Mouse (Mus musculus): Measurements from ENCODE around the gene Tm9sf3. TPM values are rescaled to one million over a fixed set of nuclear protein-coding genes. Genes with fewer than 3 reads are reported as not detected.
"Not testable (repeated sequence)": the region's sequence is repeated elsewhere in the genome, so short reads cannot be mapped to it uniquely, and the experiment has no call there.

Gene Tm9sf3
- 107 and 119 TPM in 2 replicates for polyA plus RNA-seq (2016; fragmentation: Nextera tagmentation; extraction: Ambion mirVana)

DNA sequence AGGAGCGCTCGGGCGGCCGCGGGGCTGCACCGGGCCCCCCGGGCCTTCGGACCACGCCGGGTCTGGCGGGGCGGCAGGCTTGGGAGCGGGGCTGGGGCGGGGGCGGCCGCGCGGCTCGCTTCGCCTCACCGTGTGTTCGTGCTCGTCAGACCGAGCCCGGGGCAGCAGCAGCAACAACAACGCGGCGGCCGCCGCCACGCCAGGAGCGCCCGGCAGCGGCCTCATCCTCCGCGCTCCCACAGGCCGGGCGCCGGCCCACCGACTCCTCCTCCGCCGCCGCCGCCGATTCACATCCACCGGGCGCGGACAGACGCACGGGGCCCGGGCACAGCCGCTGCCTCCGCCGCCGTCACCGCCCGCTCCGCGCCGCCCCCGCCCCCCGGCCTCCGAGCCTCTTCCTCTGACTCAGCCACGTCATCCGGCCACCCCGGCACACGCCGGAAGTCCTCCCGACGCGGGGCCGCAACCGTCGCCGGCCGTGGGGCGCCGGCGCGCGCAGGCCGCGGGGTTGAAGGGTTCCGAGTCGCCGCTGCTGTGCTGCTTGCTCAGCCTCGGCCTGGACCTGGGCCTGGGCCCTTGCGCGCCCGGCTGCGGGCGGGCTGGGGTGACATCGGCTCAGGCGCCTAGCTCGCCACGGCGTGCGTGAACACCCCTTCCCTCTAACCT is at the start of gene Tm9sf3:
Gene Tm9sf3 (minus strand): TSS at position 368 of the 666 bp plus-strand sequence.
- H3K27ac ChIP-seq = peak within 1 kb of the TSS; percentile 97
- under 1% methylated on average over 78 of the region's 98 CpGs for WGBS
- peaks cover 31% of the 10 kb centered on the region for H3K4me1 ChIP-seq
- no peaks in the 10 kb centered on the region for H3K9me3 ChIP-seq
- ATAC-seq (ENCODE audit: low FRiP score) = peak; percentile 95
- H3K4me2 ChIP-seq = peak within 1 kb of the TSS; percentile 79
- peak within 1 kb of the TSS; percentile 98 for H3K4me3 ChIP-seq (replicated peaks)
- H3K36me3 ChIP-seq (replicated peaks) = no peaks in the 10 kb centered on the region
- H3K27me3 ChIP-seq = no peaks in the 10 kb centered on the region
- H3K9ac ChIP-seq = peak within 1 kb of the TSS; percentile 97

DNA sequence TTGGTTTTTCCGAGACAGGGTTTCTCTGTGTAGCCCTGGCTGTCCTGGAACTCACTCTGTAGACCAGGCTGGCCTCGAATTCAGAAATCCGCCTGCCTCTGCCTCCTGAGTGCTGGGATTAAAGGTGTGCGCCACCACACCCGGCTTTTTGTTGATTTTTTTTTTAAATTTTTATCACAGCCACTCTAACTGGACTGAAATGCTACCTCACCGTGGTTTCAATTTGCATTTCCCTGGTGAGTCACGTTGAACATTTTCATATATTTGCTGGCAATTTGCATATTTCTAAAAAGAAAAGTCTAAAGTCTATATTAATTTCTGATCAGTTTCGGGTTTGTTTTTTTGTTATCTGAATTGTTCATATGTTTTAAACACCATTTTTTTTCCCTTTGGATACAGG is 48.8 kb upstream of the Tm9sf3 start:
- whole genome bisulfite sequencing = 92% methylated on average over 7 of the region's 8 CpGs
- H3K36me3 ChIP-seq (replicated peaks); H3K4me3 ChIP-seq (replicated peaks); H3K27me3 ChIP-seq; H3K9ac ChIP-seq; H3K4me1 ChIP-seq; H3K9me3 ChIP-seq; H3K4me2 ChIP-seq; ATAC-seq (ENCODE audit: low FRiP score); H3K27ac ChIP-seq: not testable (repeated sequence)

DNA sequence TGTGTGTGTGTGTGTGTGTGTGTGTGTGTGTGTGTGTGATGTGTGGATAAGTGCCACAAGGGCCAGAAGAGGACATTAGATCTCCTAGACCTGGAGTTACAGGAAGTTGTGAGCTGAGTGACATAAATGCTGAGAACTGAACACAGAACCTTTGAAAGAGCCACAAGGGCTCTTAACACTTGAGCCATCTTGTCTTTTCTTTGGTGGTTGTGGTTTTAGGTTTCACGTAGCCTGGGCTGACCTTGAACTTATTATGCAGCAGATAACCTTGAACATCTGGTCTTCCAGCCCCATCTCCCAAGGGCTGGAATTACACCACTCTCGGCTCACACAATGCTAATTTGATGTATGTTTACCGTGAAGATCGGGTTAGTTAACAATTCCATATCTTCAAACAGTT is 48.2 kb upstream of the Tm9sf3 start:
- no peaks in the 10 kb centered on the region for H3K9me3 ChIP-seq
- no peak overlapping the region for H3K4me3 ChIP-seq (replicated peaks)
- H3K4me2 ChIP-seq = no peak overlapping the region
- H3K36me3 ChIP-seq (replicated peaks) = no peaks in the 10 kb centered on the region
- ATAC-seq (ENCODE audit: low FRiP score) = no peak
- peaks cover 6% of the 10 kb centered on the region for H3K4me1 ChIP-seq
- WGBS = 86% methylated on average over 4 of the region's 4 CpGs
- H3K9ac ChIP-seq = no peak overlapping the region
- no peak overlapping the region for H3K27ac ChIP-seq
- H3K27me3 ChIP-seq = no peaks in the 10 kb centered on the region

DNA sequence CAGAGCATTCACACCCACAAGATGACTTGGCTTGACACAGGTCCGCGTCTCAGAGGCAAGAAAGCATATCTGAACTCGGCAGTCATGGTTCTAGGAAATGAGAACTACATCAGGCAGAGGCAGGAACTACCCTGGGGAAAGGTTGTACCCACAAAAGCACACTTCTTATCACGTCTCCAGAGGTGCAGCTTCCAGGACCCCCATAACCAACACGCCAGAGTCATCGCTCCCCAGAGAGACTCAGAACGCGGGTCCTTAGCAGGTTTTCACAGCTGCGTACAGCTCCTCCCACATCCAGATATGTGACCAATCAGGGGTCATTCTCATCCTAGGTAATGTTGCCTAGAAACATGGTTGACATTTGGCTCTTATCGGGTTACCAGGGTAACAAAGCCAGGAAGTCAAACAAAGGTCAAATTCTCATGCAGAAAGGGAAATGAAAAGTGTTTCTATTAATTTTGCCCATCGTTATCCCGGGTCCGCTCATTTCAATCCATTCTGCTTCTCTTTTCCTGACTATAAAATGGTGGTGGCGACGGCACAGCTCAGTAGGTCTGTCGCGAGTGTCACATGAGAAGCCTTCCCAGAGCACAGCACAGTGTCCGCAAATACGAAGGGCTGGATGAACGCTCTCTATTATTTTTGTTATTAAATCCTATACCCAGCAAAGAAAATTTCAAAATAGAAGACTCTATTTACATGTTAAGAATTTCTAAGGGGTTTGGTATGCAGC is 47.3 kb upstream of the Tm9sf3 start:
- peak overlapping the region; percentile 51 for H3K4me2 ChIP-seq
- no peaks in the 10 kb centered on the region for H3K36me3 ChIP-seq (replicated peaks)
- H3K27me3 ChIP-seq = no peaks in the 10 kb centered on the region
- no peak overlapping the region for H3K9ac ChIP-seq
- peaks cover 6% of the 10 kb centered on the region for H3K4me1 ChIP-seq
- H3K9me3 ChIP-seq = no peaks in the 10 kb centered on the region
- H3K27ac ChIP-seq = no peak overlapping the region
- ATAC-seq (ENCODE audit: low FRiP score) = peak; percentile 71
- H3K4me3 ChIP-seq (replicated peaks) = peak overlapping the region; percentile 25
- WGBS = 23% methylated on average over 20 of the region's 20 CpGs

DNA sequence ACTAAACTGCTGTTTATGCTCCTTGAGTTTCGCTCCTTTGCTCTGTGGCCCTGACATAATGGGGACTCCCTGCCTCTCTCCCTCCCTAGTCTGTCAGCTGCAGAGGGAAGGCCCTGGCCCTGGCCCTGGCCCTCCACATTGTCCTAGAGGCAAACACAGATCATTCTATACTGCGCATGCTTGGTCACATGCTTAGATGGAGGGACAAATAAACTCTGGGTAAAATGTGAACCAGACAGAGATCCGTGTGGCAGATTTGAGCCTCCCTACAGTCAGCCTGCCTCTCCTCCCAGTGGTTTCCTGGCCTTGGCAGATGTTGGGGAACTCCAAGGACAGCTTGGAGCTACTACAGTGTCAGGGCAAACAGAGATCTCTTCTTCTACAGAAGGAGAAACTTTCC is 40.1 kb upstream of the Tm9sf3 start:
- no peak for ATAC-seq (ENCODE audit: low FRiP score)
- Histone ChIP-seq H3K4me2 (no peak overlapping the region), H3K27ac (no peak overlapping the region)

DNA sequence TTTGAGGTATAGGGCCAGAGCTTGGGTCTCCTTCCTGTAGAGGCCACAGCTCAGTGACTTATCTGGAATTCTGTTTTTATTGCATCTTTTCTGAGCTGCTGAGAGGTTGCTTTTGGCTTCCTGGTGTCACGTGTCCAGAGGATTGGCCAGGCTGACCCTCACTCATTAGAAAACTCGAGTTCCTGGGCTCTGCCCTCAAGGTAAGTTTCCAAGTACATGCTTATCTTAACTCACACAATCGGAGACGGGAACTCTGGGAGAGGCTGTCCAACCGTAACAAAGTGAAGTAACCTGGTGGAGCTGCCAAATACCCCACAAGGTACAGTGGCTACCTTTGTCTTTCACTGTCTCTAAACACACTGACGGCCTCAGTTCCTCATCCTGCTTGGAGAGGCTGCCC is 39.6 kb upstream of the Tm9sf3 start:
- Histone ChIP-seq H3K4me3 (replicated peaks) (no peak overlapping the region), H3K4me1 (no peaks in the 10 kb centered on the region), H3K4me2 (no peak overlapping the region), H3K27me3 (no peaks in the 10 kb centered on the region), H3K36me3 (replicated peaks) (no peaks in the 10 kb centered on the region), H3K9ac (no peak overlapping the region), H3K9me3 (no peaks in the 10 kb centered on the region), H3K27ac (no peak overlapping the region)
- no peak for ATAC-seq (ENCODE audit: low FRiP score)
- 77% methylated on average over 6 of the region's 6 CpGs for WGBS

More for the DNA sequence above, 40.1 kb upstream of the Tm9sf3 start:
- no peak overlapping the region for H3K4me3 ChIP-seq (replicated peaks)
- H3K9me3 ChIP-seq = no peaks in the 10 kb centered on the region
- no peaks in the 10 kb centered on the region for H3K36me3 ChIP-seq (replicated peaks)
- no peaks in the 10 kb centered on the region for H3K4me1 ChIP-seq
- no peak overlapping the region for H3K9ac ChIP-seq
- 68% methylated on average over 3 of the region's 3 CpGs for WGBS
- no peaks in the 10 kb centered on the region for H3K27me3 ChIP-seq

DNA sequence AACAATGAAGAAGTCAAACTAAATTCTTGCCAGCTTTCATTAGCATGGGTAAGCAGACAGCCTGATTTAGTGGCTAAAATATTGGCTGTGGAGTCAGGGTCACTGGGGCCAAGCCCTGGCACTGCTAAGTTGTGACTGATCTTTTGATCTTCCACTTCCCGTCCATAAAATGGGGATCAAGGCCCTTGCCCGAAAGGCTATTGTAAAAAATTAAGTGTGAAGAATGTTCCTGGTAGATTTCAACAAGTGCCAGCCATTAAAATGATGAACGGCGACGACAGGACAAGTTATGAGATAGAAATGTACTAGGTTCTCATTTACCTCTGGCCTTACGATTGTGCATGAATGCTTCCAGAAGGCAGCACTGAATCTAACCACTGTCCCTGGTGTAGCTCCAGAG is 38.1 kb upstream of the Tm9sf3 start:
- WGBS = 83% methylated on average over 6 of the region's 6 CpGs
- Histone ChIP-seq H3K4me1 (no peaks in the 10 kb centered on the region), H3K9ac (no peak overlapping the region)

DNA sequence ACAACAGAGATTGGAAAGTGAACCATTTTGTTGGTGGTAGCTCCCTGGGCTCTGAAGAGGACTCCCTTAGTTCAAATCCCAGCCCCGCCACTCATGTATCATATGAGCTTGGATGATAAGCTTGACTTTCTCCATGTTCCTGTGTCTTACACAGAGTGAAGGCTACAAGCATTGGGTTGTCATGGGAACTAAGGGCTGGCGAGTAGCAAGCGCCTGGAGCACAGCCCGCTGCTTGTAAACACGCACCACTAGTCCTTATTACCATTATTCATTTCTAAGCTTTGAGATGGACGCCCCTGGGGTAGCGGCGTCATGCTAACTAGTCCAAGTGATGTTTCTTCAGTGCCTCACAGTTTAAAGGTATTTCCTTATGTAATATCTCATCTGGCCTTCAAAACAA is 35.6 kb upstream of the Tm9sf3 start:
- WGBS = 82% methylated on average over 8 of the region's 8 CpGs
- Histone ChIP-seq H3K4me1 (no peaks in the 10 kb centered on the region), H3K27me3 (no peaks in the 10 kb centered on the region), H3K9me3 (no peaks in the 10 kb centered on the region), H3K4me3 (replicated peaks) (no peak overlapping the region), H3K27ac (no peak overlapping the region), H3K4me2 (no peak overlapping the region), H3K9ac (no peak overlapping the region), H3K36me3 (replicated peaks) (no peaks in the 10 kb centered on the region)
- no peak for ATAC-seq (ENCODE audit: low FRiP score)

More for the DNA sequence above, 38.1 kb upstream of the Tm9sf3 start:
- no peak for ATAC-seq (ENCODE audit: low FRiP score)
- H3K36me3 ChIP-seq (replicated peaks) = no peaks in the 10 kb centered on the region
- H3K4me3 ChIP-seq (replicated peaks) = no peak overlapping the region
- no peaks in the 10 kb centered on the region for H3K27me3 ChIP-seq
- H3K9me3 ChIP-seq = no peaks in the 10 kb centered on the region
- no peak overlapping the region for H3K4me2 ChIP-seq
- no peak overlapping the region for H3K27ac ChIP-seq

DNA sequence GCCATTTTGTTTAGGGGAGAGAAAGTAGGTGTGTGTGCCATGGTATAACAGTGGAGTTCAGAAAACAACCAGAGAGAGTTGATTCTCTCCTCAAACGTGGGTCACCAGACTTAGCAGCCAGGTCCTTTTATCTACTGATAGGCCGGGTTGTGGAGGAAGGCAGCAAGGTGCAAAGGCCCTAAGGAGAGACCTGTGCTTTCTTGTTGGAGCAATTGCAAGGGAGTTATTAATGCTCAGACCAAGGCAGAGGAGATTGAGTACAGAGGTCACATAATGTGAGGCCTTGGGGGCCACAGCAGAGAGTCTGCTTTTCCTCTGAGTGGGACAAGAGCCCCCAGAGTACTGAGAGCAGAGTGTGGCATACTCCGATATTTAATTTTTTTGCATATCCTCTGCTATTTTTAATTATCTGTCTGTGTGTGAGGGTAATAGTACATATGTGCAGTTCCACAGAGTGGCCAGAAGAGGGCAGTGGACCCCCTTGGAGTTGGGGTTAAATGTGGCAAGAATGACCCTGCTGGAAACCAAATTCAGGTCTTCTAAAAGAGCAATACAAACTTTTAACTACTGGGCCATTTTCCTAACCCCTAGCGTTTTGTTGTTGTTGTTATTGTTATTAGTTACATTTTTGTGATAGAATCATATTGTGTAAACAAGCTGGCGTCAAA is 27.3 kb upstream of the Tm9sf3 start:
- Histone ChIP-seq H3K9ac (no peak overlapping the region), H3K9me3 (no peaks in the 10 kb centered on the region), H3K4me2 (no peak overlapping the region), H3K27ac (no peak overlapping the region), H3K27me3 (peaks cover 4% of the 10 kb centered on the region; the same call in 1 of the 2 replicates), H3K36me3 (replicated peaks) (no peaks in the 10 kb centered on the region), H3K4me3 (replicated peaks) (no peak overlapping the region), H3K4me1 (no peaks in the 10 kb centered on the region)
- no peak for ATAC-seq (ENCODE audit: low FRiP score)
- WGBS = 60% methylated on average over 5 of the region's 5 CpGs

DNA sequence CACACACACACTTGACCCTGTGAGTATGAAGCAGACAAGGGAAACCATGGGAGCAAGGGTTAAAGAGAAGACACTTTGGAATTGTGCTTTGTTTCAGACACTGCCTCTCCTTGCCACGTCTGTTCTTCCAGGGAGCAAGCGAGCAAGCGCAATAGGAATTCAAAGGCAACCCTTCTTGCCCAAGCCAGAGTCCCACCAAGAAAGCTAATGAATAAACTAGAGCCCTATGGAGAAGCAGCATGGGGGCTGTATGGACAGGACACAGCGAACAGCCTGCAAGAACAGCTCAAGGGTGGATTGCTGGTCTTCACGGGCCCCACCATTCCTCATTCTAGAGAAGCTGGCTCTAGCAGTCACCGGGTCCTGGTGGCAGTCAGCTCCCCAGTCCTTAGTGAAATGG is 24.8 kb upstream of the Tm9sf3 start:
- Histone ChIP-seq H3K4me1 (no peaks in the 10 kb centered on the region; the same call in 1 of the 2 replicates), H3K4me3 (replicated peaks) (no peak overlapping the region), H3K4me2 (no peak overlapping the region), H3K27me3 (peaks cover 4% of the 10 kb centered on the region; the same call in 1 of the 2 replicates), H3K9ac (no peak overlapping the region), H3K9me3 (no peaks in the 10 kb centered on the region), H3K27ac (no peak overlapping the region), H3K36me3 (replicated peaks) (no peaks in the 10 kb centered on the region)
- ATAC-seq (ENCODE audit: low FRiP score) = no peak
- WGBS = 70% methylated on average over 6 of the region's 6 CpGs

DNA sequence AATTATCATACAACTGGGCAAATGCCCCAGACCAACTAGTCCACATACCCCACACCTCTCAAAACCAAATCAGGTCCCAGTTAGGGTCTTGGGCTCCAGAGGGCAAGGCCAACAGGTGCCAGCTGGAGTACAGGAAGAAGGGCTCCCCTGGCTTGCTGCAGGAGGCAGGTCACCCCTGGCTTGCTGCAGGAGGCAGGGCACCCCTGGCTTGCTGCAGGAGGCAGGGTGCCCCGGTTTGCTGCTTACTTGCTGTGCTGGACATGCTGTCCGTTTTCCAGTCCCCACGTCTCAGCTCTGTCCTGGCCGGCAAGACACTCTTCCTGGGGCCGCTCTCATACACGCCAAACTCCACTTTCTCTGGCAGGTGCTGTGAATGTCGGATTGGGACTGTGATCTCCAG is 23.4 kb upstream of the Tm9sf3 start:
- no peaks in the 10 kb centered on the region for H3K36me3 ChIP-seq (replicated peaks)
- peaks cover 4% of the 10 kb centered on the region; the same call in 1 of the 2 replicates for H3K27me3 ChIP-seq
- H3K9ac ChIP-seq = no peak overlapping the region
- H3K4me3 ChIP-seq (replicated peaks) = no peak overlapping the region
- no peak overlapping the region for H3K4me2 ChIP-seq
- ATAC-seq (ENCODE audit: low FRiP score) = no peak
- H3K4me1 ChIP-seq = no peaks in the 10 kb centered on the region; the same call in 1 of the 2 replicates
- no peak overlapping the region for H3K27ac ChIP-seq
- WGBS = 86% methylated on average over 7 of the region's 7 CpGs
- no peaks in the 10 kb centered on the region for H3K9me3 ChIP-seq

DNA sequence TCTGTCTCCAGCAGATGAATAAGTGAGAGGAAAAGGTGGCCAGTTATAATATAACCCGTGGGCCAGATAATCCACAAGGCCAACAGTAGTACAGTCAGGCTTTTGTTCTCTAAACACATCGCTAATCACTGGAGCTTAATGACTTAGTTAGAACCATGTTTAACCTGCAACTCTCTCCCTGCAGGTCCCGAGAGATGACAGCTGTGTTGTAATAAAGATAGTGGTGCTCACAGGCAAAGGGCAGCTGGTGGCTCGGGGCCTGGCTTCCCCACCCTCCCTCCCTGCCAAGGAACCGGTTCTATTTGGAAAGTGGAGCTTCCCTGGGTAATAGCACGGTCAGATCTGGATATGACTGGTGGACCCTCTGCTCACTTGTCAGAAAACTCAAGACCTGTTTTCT is 20.7 kb upstream of the Tm9sf3 start:
- H3K27ac ChIP-seq = no peak overlapping the region
- no peaks in the 10 kb centered on the region; the same call in 1 of the 2 replicates for H3K4me1 ChIP-seq
- WGBS = 70% methylated on average over 6 of the region's 6 CpGs
- no peaks in the 10 kb centered on the region for H3K9me3 ChIP-seq
- H3K4me2 ChIP-seq = no peak overlapping the region
- peaks cover 4% of the 10 kb centered on the region; the same call in 1 of the 2 replicates for H3K27me3 ChIP-seq
- H3K9ac ChIP-seq = no peak overlapping the region
- H3K36me3 ChIP-seq (replicated peaks) = no peaks in the 10 kb centered on the region
- ATAC-seq (ENCODE audit: low FRiP score) = no peak
- no peak overlapping the region for H3K4me3 ChIP-seq (replicated peaks)
